In the genomic region with DNA sequence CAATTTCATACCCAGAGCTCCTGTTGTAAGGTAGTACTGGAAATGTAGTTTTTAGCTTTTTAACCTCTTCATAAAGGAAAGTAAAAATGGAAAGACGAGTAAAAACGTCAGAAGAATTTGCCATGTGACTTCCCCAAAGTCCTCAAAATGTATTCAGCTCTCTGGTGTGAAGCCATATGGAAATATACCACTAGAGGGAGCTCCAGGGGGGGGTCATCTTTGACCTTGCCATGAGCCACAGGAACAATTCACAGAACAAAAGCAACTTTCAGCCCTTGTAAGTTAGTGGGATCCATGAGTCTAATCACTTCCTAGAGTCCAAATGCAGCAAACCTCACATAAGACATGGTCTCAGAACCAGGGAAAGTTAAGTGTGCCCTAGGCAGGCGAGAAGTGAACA, we compare ENCODE assay signal across 9 mouse cellular contexts.
DNase-seq lines count a peak whose midpoint lies in the region; ATAC-seq and TF ChIP-seq lines count a peak whose summit lies in the region.
"Had no signal": no experiment of that assay in that cellular context is flagged by ENCODE, and none has a peak within 500 bp of the region (broad histone marks: within the 10 kb centered on the region; RNA-seq: fewer than 3 reads in every experiment).

No protein-coding gene starts in this region.

- no peaks in the 10 kb centered on the region for H3K4me1 ChIP-seq in hindbrain, embryonic 11.5 days (replicated peaks; ENCODE audit: control insufficient read depth, insufficient read depth, low read length)
- no peaks in the 10 kb centered on the region for H3K4me1 ChIP-seq in hindbrain, embryonic 14.5 days (replicated peaks; ENCODE audit: control insufficient read depth, insufficient read depth, low read length)
- no peaks in the 10 kb centered on the region for H3K4me1 ChIP-seq in heart, postnatal 0 days (ENCODE audit: control insufficient read depth, insufficient read depth)
- H3K4me1 ChIP-seq in midbrain, embryonic 13.5 days (replicated peaks), result no peaks in the 10 kb centered on the region
- H3K4me1 ChIP-seq: heart, embryonic 13.5 days had no signal

- H3K36me3 ChIP-seq in hindbrain, embryonic 11.5 days (ENCODE audit: control insufficient read depth, insufficient read depth, low read length), result no peaks in the 10 kb centered on the region
- H3K36me3 ChIP-seq in hindbrain, embryonic 14.5 days (replicated peaks; ENCODE audit: control insufficient read depth, insufficient read depth), result no peaks in the 10 kb centered on the region
- no peaks in the 10 kb centered on the region for H3K36me3 ChIP-seq in heart, postnatal 0 days (replicated peaks; ENCODE audit: control insufficient read depth, insufficient read depth, low read length)
- no peaks in the 10 kb centered on the region for H3K36me3 ChIP-seq in midbrain, embryonic 13.5 days
- H3K36me3 ChIP-seq: heart, embryonic 13.5 days had no signal

- H3K4me2 ChIP-seq in hindbrain, embryonic 11.5 days (replicated peaks; ENCODE audit: low read depth, low read length), result no peak overlapping the region
- H3K4me2 ChIP-seq in hindbrain, embryonic 14.5 days (replicated peaks), result no peak overlapping the region
- H3K4me2 ChIP-seq in heart, postnatal 0 days (ENCODE audit: low read depth, low read length), result no peak overlapping the region
- no peak overlapping the region for H3K4me2 ChIP-seq in midbrain, embryonic 13.5 days (replicated peaks)
- H3K4me2 ChIP-seq: heart, embryonic 13.5 days had no signal

- H3K27me3 ChIP-seq in hindbrain, embryonic 11.5 days (ENCODE audit: control insufficient read depth, insufficient read depth, low read length), result no peaks in the 10 kb centered on the region
- H3K27me3 ChIP-seq in hindbrain, embryonic 14.5 days (ENCODE audit: control insufficient read depth, insufficient read depth, low read length), result no peaks in the 10 kb centered on the region
- no peaks in the 10 kb centered on the region for H3K27me3 ChIP-seq in heart, postnatal 0 days (ENCODE audit: control insufficient read depth, insufficient read depth, low read length)
- no peaks in the 10 kb centered on the region for H3K27me3 ChIP-seq in midbrain, embryonic 13.5 days
- H3K27me3 ChIP-seq: heart, embryonic 13.5 days had no signal

- WGBS in hindbrain, embryonic 11.5 days, result 56% methylated on average over 3 of the region's 3 CpGs
- WGBS in hindbrain, embryonic 14.5 days, result 67% methylated on average over 3 of the region's 3 CpGs
- WGBS in heart, postnatal 0 days, result 44% methylated on average over 3 of the region's 3 CpGs
- 64% methylated on average over 3 of the region's 3 CpGs for WGBS in midbrain, embryonic 13.5 days

- H3K4me3 ChIP-seq in hindbrain, embryonic 11.5 days (ENCODE audit: low read depth, low read length), result no peak overlapping the region
- H3K4me3 ChIP-seq in hindbrain, embryonic 14.5 days (replicated peaks; ENCODE audit: low read length), result no peak overlapping the region
- H3K4me3 ChIP-seq in heart, postnatal 0 days (ENCODE audit: low read depth, low read length), result no peak overlapping the region
- no peak overlapping the region for H3K4me3 ChIP-seq in midbrain, embryonic 13.5 days (replicated peaks)
- H3K4me3 ChIP-seq: heart, embryonic 13.5 days had no signal

- no peak overlapping the region for H3K27ac ChIP-seq in hindbrain, embryonic 11.5 days (ENCODE audit: low read depth, low read length)
- no peak overlapping the region for H3K27ac ChIP-seq in hindbrain, embryonic 14.5 days
- H3K27ac ChIP-seq in heart, postnatal 0 days (ENCODE audit: low read depth), result no peak overlapping the region
- H3K27ac ChIP-seq in midbrain, embryonic 13.5 days, result no peak overlapping the region
- H3K27ac ChIP-seq: heart, embryonic 13.5 days had no signal

- no peak for ATAC-seq in hindbrain, embryonic 11.5 days (ENCODE audit: low FRiP score)
- no peak for ATAC-seq in hindbrain, embryonic 14.5 days (ENCODE audit: low FRiP score)
- no peak for ATAC-seq in heart, postnatal 0 days (ENCODE audit: insufficient read depth, low read depth)
- no peak for ATAC-seq in midbrain, embryonic 13.5 days

- no peak for TF ChIP-seq EP300 in heart, postnatal 0 days (IDR thresholded peaks at IDR 0.05; ENCODE audit: low read depth)

- no peak overlapping the region for H3K9ac ChIP-seq in hindbrain, embryonic 11.5 days (ENCODE audit: low read depth, low read length)
- H3K9ac ChIP-seq in hindbrain, embryonic 14.5 days, result no peak overlapping the region
- H3K9ac ChIP-seq in heart, postnatal 0 days (replicated peaks; ENCODE audit: low read depth, low read length), result no peak overlapping the region
- no peak overlapping the region for H3K9ac ChIP-seq in midbrain, embryonic 13.5 days (replicated peaks)
- H3K9ac ChIP-seq: heart, embryonic 13.5 days had no signal

- peak; percentile 51 for TF ChIP-seq CTCF in heart, postnatal 0 days (IDR thresholded peaks at IDR 0.05; ENCODE audit: low read depth)

- no peaks in the 10 kb centered on the region for H3K9me3 ChIP-seq in hindbrain, embryonic 11.5 days (ENCODE audit: control insufficient read depth, low read length)
- H3K9me3 ChIP-seq in hindbrain, embryonic 14.5 days (ENCODE audit: control insufficient read depth, low read length), result no peaks in the 10 kb centered on the region
- no peaks in the 10 kb centered on the region for H3K9me3 ChIP-seq in heart, postnatal 0 days (replicated peaks; ENCODE audit: control insufficient read depth, low read length)
- no peaks in the 10 kb centered on the region for H3K9me3 ChIP-seq in midbrain, embryonic 13.5 days
- H3K9me3 ChIP-seq: heart, embryonic 13.5 days had no signal

- peak; percentile 47 for DNase-seq in hindbrain, embryonic 11.5 days (ENCODE audit: low spot score)
- DNase-seq in hindbrain, embryonic 14.5 days (ENCODE audit: low spot score), result no peak
- peak; percentile 71 for DNase-seq in 416B (ENCODE audit: low read depth)
- peak; percentile 65 for DNase-seq in ZHBTc4 (ENCODE audit: low read depth, low spot score)
- DNase-seq in heart, postnatal 0 days (ENCODE audit: low spot score), result no peak
- no peak for DNase-seq in frontal cortex, postnatal 14 days (ENCODE audit: low spot score in 2 of 2)
- DNase-seq in layer of hippocampus, adult 8-10 months (ENCODE audit: low spot score in 2 of 2), result no peak

Comparison
In these comparisons a context has a peak if more than half of its experiments do, and no peak if none do; other contexts are left out.
1. DNase-seq: peak in hindbrain, embryonic 11.5 days (single experiment), 416B (single experiment) and ZHBTc4 (single experiment); none in hindbrain, embryonic 14.5 days (single experiment), heart, postnatal 0 days (single experiment), frontal cortex, postnatal 14 days (0 of 2) and layer of hippocampus, adult 8-10 months (0 of 2).